Mouse (Mus musculus) common myeloid progenitor, adult 5-6 weeks (primary cell): ENCODE results near the gene Ackr4. TPM values are rescaled to one million over a fixed set of nuclear protein-coding genes. Genes with fewer than 3 reads are reported as not detected.
A peak's percentile ranks its signal among the peaks of the same experiment; 100 is the strongest.

Source experiments
- ATAC-seq: replicated peaks from 2 replicates; pipeline ENCODE4 v1.8.0; 2016; ENCODE audit warnings: low read depth, mild to moderate bottlenecking, moderate TSS enrichment, inconsistent platforms; ENCODE audit not compliant: poor library complexity, severe bottlenecking
- total RNA-seq: library from RNA; stranded (forward); fragments of 200-1000, 187-1606 nt; gene quantifications from 2 replicates; pipeline ENCODE4 v1.2.3, GENCODE M21; 2017

Ackr4 gene
- total RNA-seq, 1 experiment from 2014 or later: 0.32 TPM

DNA sequence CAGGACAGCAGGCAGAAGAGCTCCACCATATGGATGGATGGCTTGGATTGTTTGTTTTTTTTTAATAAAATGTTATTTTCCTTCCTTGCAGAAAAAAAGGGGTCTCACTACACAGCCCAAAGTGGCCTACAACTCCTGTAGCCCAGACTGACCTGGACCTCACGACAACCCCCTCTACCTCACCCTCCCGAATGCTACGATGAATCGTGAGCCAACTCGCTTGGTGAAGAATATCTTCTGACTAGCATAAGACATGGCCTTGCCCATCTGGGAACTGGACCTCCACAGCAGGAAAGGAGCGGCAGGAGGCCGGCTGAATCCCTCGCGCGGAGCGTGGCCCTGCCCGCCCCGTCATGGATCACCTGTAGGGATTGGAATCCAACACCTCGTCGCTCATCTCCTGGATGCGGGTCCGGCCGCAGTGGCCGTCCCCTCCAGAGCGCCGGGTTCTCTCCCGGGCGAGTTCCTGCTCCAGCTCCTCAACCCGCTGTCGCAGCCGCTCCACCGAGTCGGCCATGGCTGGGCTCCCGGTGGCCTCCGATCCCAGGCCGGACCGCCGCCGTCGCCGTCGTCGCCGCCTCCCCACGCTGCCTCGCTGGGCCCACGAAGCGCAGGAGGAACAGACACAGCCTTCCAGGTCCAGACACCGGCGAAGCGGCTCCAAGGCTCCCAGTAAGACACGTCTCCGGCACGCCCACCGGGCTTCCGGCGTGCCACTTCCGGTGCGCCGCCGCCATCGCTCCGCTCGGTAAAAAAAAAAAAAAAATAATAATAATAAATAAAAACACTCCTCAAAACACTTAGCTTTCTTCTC lies 64.1 kb downstream of the Ackr4 start, which contains the start of gene Uba5:
Gene Uba5 (minus strand): TSS at position 705 of the 814 bp plus-strand sequence.
- peak; percentile 85 for ATAC-seq

DNA sequence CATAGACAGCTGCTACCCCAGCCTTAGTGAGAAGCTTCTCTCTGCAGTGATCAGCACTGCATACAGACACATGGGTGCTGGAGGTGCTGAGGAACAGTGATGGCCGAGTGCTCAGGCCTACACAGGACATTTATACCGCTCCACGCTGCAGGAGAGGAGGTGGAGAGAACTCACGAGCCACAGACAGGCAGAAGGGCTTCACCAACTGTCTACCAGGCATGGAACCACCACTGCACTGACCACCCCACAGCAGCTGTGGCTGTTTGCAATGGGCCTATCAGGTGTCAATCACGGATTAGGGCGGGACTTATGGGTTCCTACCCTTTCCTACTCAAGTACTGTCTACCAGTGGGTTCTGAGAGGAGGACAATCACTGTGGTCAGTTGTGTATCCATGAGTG lies 75.7 kb downstream of the Ackr4 start:
- ATAC-seq: no peak

DNA sequence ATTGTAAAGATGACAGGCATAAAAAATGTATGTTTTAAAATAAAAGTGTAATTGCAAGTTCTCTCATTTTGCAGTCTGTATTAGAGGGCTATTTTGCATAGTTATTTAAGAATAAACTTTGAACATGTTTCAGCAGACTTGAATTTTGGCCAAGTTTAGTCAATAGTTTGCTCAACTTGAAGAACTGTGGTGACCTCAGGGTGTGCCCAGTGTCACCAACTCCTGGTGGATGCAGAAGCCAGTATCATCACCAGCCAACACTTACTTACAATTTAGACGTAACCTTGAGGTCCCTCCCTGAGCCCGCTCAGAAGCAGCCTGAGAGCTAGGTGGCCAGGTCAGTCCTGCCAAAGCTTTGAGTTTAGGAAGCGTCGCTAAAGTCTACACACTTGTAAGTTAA lies 83.1 kb downstream of the Ackr4 start:
- no peak for ATAC-seq

DNA sequence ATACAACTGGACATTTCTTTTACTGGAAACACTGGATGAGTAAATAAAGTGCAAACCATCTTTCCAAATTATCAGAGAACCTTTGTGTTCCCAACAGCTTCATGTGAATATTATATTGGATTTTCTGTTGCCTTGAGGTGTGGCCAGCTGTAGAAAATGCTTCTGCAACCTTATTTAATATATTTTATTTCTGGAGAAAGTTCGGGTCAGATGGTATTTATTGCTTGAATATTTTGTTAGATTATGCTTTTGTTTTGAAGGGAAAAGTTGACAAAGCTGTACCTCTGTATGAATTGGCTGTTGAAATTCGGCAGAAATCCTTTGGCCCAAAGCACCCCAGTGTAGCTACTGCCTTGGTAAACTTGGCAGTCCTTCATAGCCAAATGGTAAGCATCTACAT lies 86.4 kb downstream of the Ackr4 start, which contains the start of gene Gm28305:
Gene Gm28305 (plus strand): TSS at position 301 of the 400 bp plus-strand sequence.
- ATAC-seq: no peak

DNA sequence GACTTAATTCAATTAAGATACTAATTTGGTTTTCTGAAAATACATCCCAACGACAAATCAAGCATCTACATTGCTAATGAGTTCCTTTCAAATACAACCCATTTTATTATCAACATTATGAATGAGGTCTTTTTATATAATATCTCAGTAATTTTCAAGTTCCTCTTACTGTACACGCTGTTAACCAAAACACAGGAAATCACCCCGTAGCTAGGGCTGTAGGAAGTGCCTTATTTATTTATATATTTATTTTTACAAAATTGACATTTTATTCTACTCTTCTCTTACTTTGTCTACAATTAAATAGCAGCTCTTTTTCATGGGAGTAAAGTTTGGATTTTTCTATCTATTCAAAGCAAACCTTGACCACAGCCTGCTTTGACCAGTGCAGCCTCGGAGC lies 87.0 kb downstream of the Ackr4 start:
- peak; percentile 50; the same call in 1 of the 2 replicates for ATAC-seq

DNA sequence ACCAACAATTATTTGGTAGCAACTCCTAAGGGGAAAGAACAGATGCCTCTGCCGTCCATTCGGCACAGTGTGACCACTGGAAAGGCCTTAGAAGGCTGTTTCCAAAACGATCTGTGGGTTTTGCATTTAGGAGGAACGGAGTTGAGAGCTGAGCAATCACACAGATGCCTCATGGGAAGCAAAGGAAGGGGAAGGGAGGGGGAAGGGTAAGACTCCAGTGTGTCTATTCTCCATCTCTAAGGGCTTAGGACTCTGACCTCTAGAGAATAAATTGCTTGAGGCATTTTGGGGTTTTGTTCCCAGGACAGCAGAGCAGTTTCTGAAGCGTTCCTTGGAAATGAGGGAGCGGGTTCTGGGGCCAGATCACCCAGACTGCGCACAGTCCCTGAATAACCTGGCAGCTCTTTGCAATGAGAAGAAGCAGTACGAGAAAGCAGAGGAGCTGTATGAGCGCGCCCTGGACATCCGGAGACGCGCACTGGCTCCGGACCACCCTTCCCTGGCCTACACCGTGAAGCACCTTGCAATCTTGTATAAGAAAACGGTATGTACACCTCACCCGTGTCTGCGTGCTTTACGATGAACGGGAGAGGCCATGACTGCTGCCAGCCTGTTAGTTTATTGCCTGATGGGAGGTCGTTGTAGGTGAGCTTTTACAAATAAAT lies 87.6 kb downstream of the Ackr4 start:
- no peak for ATAC-seq

DNA sequence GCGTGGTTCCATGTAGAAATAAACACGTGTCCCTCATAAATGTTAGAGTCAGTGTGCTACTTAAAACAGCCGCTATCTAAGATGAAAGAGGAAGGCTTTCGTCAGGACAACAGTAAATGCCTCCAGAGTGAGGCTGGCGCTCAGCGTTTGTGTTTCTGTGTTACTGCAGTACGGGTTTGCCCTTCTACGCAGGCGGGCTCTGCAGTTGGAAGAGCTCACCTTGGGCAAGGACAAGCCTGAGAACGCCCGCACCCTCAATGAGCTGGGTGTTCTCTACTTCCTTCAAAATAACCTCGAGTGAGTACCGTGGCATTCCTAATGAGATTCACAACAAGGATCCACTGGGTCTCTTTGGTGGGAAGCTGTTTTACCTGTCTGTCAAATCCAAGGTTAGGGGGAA lies 88.5 kb downstream of the Ackr4 start:
- ATAC-seq: no peak

DNA sequence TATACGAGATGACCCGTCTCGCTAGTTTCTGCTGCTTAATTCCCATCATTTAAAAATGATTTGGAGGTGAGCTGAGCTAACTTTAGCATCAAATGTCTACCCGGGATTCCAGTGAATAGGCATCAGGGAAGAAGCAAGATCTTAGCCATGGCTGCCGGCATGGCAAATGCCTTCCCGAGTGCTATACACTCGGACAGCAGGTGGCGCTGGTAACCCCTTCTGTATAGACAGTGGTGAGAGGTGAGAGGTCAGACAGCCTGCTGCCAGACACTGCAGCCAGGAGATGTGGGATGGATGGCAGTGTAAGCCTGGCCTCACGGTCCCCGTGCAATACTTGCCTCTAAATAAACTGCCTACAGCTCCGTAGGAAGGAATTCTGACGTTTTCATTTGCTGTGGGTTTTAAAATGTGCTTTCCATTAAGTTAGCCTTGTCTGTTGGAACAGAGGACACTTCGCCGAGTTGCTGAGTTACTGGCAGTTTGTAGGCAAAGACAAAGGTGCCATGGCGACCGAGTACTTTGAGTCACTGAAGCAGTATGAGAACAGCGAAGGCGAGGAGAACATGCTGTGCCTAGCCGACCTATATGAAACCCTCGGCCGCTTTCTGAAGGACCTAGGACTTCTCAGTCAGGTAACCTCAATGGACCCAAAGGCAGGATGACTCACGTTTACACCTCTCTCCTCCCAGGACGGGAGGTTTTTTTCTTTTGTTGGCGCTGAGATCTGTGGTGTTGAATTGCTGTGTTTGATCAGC lies 91.3 kb downstream of the Ackr4 start:
- peak; percentile 97 for ATAC-seq

DNA sequence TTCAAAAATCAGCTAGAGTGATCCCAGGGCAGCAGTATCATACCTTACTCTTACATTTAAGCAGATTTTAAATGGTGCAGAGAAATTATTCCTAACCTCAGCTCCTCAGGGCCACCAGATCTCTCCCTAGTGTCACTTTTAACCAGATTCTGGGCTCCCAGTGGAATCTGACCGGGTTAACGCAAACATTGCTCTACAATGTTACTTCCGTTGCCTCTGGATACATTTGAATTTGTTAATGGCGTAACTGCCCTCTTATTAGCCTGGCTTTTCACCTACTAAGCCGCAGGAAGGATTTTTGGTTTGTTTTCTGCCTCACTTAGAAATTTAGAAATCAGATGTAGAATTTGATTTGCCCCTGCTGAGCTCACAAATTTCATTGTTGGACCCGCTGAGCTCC lies 92.0 kb downstream of the Ackr4 start:
- no peak for ATAC-seq

DNA sequence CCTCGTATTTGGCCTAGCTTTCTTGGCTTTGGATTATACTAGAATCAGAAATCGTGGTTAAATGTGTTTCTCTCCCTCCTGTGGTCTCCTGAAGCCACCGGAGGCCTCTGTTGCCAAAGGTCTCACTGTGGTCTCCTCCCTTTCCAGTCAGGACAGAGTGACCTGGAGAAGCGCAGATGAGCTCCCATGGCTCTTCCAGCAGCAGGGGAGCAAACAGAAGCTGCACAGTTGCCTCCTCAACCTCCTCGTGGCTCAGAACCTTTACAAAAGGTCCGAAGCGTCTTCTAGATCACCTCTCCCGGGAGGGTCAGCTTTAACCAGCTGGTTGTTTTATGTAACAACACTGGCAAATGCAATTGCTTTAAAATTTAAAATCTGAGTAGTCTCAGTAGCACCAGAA lies 92.5 kb downstream of the Ackr4 start:
- no peak for ATAC-seq

Other genes starting within 250 kb of the Ackr4 start
- gene Nphp3, start 124.4 kb downstream of the Ackr4 start, total RNA-seq: 5.1 and 8.3 TPM in 2 replicates
- not detected in 2 replicates for gene Gm28305, start 86.3 kb downstream of the Ackr4 start, total RNA-seq
- gene Uba5, start 63.8 kb downstream of the Ackr4 start, total RNA-seq: 30.9 and 33.1 TPM in 2 replicates
- gene Acad11, start 63.6 kb downstream of the Ackr4 start, total RNA-seq: 15.0 and 16.2 TPM in 2 replicates
- 42.0 and 48.6 TPM in 2 replicates for gene Dnajc13, start 136.0 kb upstream of the Ackr4 start, total RNA-seq
- 0.32 TPM in 1 of 2 replicates, not detected in the other for gene Acpp, start 210.8 kb upstream of the Ackr4 start, total RNA-seq